Mouse (Mus musculus) intestine, postnatal 0 days (tissue): ENCODE data around the gene 4430402I18Rik. TPM values are rescaled to one million over a fixed set of nuclear protein-coding genes. Genes with fewer than 3 reads are reported as not detected.

ENCODE experiments used
- ATAC-seq: fragments of 200-750 bp; cut with Nextera tagmentation; 2 replicates; pipeline ENCODE4 v1.8.0; 2017; ENCODE audit warnings: mild to moderate bottlenecking, moderate TSS enrichment, moderate library complexity
- H3K27ac ChIP-seq: fragments of 300-500 bp; sonication (generic); 2 replicates; pipeline ENCODE4 v1.5.1; 2014; ENCODE audit warnings: mild to moderate bottlenecking, low read depth, low read length, moderate library complexity
- H3K27me3 ChIP-seq: fragments of 300-500 bp; sonication (generic); replicated peaks from 2 replicates; pipeline ENCODE4 v1.6.1; 2014; ENCODE audit warnings: low read length, mixed read lengths; ENCODE audit not compliant: control insufficient read depth, insufficient read depth
- H3K36me3 ChIP-seq: fragments of 300-500 bp; sonication (generic); 2 replicates; pipeline ENCODE4 v1.6.1; 2014; ENCODE audit warnings: mild to moderate bottlenecking, moderate library complexity; ENCODE audit not compliant: control insufficient read depth, insufficient read depth
- H3K4me1 ChIP-seq: fragments of 300-500 bp; sonication (generic); replicated peaks from 2 replicates; pipeline ENCODE4 v1.6.1; 2014; ENCODE audit warnings: antibody characterized with exemption, low read length, mixed read lengths; ENCODE audit not compliant: control insufficient read depth, insufficient read depth
- H3K4me2 ChIP-seq: fragments of 300-500 bp; sonication (generic); replicated peaks from 2 replicates; pipeline ENCODE4 v1.6.1; 2014; ENCODE audit warnings: low read depth, mild to moderate bottlenecking, moderate library complexity
- H3K4me3 ChIP-seq: fragments of 300-500 bp; sonication (generic); 2 replicates; pipeline ENCODE4 v1.5.1; 2014; ENCODE audit warnings: low read depth, low read length
- H3K9ac ChIP-seq: fragments of 300-500 bp; sonication (generic); 2 replicates; pipeline ENCODE4 v1.6.1; 2014; ENCODE audit warnings: mild to moderate bottlenecking, low read depth, low read length
- H3K9me3 ChIP-seq: fragments of 300-500 bp; sonication (generic); 2 replicates; pipeline ENCODE4 v1.6.1; 2016; ENCODE audit warnings: mixed run types; ENCODE audit not compliant: control insufficient read depth
- CTCF ChIP-seq: sonication (generic); IDR thresholded peaks from 2 replicates; pipeline ENCODE4 v1.5.1; 2016; ENCODE audit warnings: low read depth, mild to moderate bottlenecking, control low read depth, antibody characterized with exemption, moderate library complexity
- WGBS: fragments of 180-500 bp; shearing (Covaris S2); extraction: QIAGEN DNeasy Blood & Tissue Kit; methylation state at CpG from one replicate; pipeline ENCODE4 v1.1.7; 2014; 5-methylcytosine and 5-hydroxymethylcytosine counted together
- polyA plus RNA-seq: library from polyadenylated mRNA; unstranded; fragments of >200 nt; fragmentation: Nextera tagmentation; extraction: Ambion mirVana; gene quantifications from 2 replicates; pipeline ENCODE4 v1.2.1, GENCODE M21; 2015

4430402I18Rik gene
- polyA plus RNA-seq, 1 experiment from 2014 or later = 3.8 TPM

- Histone ChIP-seq H3K4me3 (no peak overlapping the region), H3K9me3 (no peaks in the 10 kb centered on the region), H3K27ac (no peak overlapping the region), H3K9ac (no peak overlapping the region), H3K4me2 (no peak overlapping the region), H3K27me3 (no peaks in the 10 kb centered on the region), H3K4me1 (no peaks in the 10 kb centered on the region), H3K36me3 (no peaks in the 10 kb centered on the region)
- 33% methylated on average over 1 of the region's 1 CpGs for whole genome bisulfite sequencing
- no peak for ATAC-seq
- TF ChIP-seq CTCF = no peak
These were observed 79.1 kb downstream of the 4430402I18Rik start for GRCm38 (mm10) chr19:28888496-28888895.

- Histone ChIP-seq H3K9me3 (no peaks in the 10 kb centered on the region), H3K9ac (no peak overlapping the region), H3K4me1 (no peaks in the 10 kb centered on the region), H3K36me3 (no peaks in the 10 kb centered on the region), H3K4me2 (no peak overlapping the region), H3K27ac (no peak overlapping the region), H3K4me3 (no peak overlapping the region), H3K27me3 (no peaks in the 10 kb centered on the region)
- TF ChIP-seq CTCF = peak; percentile 81
- no peak for ATAC-seq
- 58% methylated on average over 1 of the region's 1 CpGs for WGBS
These were observed 84.5 kb downstream of the 4430402I18Rik start for GRCm38 (mm10) chr19:28883126-28883525.

GRCm38 (mm10) chr19:28879476-28879875 is 88.1 kb downstream of the 4430402I18Rik start:
- H3K27ac ChIP-seq = no peak overlapping the region
- 92% methylated on average over 2 of the region's 2 CpGs for WGBS
- H3K27me3 ChIP-seq = no peaks in the 10 kb centered on the region
- no peaks in the 10 kb centered on the region for H3K36me3 ChIP-seq
- H3K4me2 ChIP-seq = no peak overlapping the region
- no peak for TF ChIP-seq CTCF
- ATAC-seq = no peak
- no peak overlapping the region for H3K4me3 ChIP-seq
- H3K9ac ChIP-seq = no peak overlapping the region
- H3K9me3 ChIP-seq = no peaks in the 10 kb centered on the region
- H3K4me1 ChIP-seq = no peaks in the 10 kb centered on the region

- H3K9me3 ChIP-seq = no peaks in the 10 kb centered on the region
These were observed 97.2 kb downstream of the 4430402I18Rik start for GRCm38 (mm10) chr19:28870351-28870750.

GRCm38 (mm10) chr19:28869251-28869855 is 98.2 kb downstream of the 4430402I18Rik start:
- no peak overlapping the region for H3K4me3 ChIP-seq
- H3K36me3 ChIP-seq = no peaks in the 10 kb centered on the region
- H3K27me3 ChIP-seq = no peaks in the 10 kb centered on the region
- H3K9ac ChIP-seq = no peak overlapping the region
- no peak for ATAC-seq
- H3K4me2 ChIP-seq = no peak overlapping the region
- H3K27ac ChIP-seq = no peak overlapping the region
- no peak for TF ChIP-seq CTCF
- H3K4me1 ChIP-seq = no peaks in the 10 kb centered on the region
- H3K9me3 ChIP-seq = no peaks in the 10 kb centered on the region
- WGBS = 83% methylated on average over 6 of the region's 6 CpGs

More at GRCm38 (mm10) chr19:28870351-28870750, 97.2 kb downstream of the 4430402I18Rik start:
- Histone ChIP-seq H3K4me3 (no peak overlapping the region), H3K36me3 (no peaks in the 10 kb centered on the region), H3K9ac (no peak overlapping the region), H3K27ac (no peak overlapping the region), H3K27me3 (no peaks in the 10 kb centered on the region), H3K4me1 (no peaks in the 10 kb centered on the region), H3K4me2 (no peak overlapping the region)
- no peak for ATAC-seq
- no peak for TF ChIP-seq CTCF
- WGBS = 70% methylated on average over 2 of the region's 2 CpGs

- no peak overlapping the region for H3K4me3 ChIP-seq
- ATAC-seq = no peak
- no peaks in the 10 kb centered on the region for H3K9me3 ChIP-seq
- H3K27me3 ChIP-seq = no peaks in the 10 kb centered on the region
- no peaks in the 10 kb centered on the region for H3K4me1 ChIP-seq
- no peak overlapping the region for H3K4me2 ChIP-seq
- 89% methylated on average over 1 of the region's 1 CpGs for WGBS
- H3K27ac ChIP-seq = no peak overlapping the region
- no peak for TF ChIP-seq CTCF
- no peaks in the 10 kb centered on the region for H3K36me3 ChIP-seq
- no peak overlapping the region for H3K9ac ChIP-seq
These were observed 102.1 kb downstream of the 4430402I18Rik start for GRCm38 (mm10) chr19:28865501-28865900.
